ENCODE assay signal across 18 mouse cellular contexts in the genomic region with DNA sequence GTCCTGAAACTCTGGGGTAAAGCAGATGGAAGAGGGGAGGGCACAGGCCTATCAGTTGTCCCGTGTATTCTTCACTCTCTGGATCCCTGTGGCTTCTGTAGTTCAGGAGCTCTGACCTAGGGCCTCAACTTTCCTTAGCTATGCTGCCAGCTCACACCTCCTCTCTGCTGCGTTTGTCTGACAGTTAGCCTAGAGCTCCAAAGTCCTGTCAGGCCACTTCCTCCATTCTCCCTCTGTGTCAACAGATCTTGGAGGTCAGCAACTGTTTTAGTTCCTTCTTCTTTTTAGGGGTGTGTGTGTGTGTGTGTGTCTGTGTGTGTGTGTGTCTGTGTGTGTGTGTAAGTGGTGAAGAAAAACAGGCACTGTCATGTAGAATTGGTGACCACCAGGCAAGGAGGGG.
DNase-seq lines count a peak whose midpoint lies in the region; ATAC-seq and TF ChIP-seq lines count a peak whose summit lies in the region.
"Had no signal": no experiment of that assay in that cellular context is flagged by ENCODE, and none has a peak within 500 bp of the region (broad histone marks: within the 10 kb centered on the region; RNA-seq: fewer than 3 reads in every experiment).

No protein-coding gene starts in this region.

- peak overlapping the region; percentile 9; the same call in 1 of the 2 replicates for H3K27ac ChIP-seq in hindbrain, embryonic 10.5 days
- H3K27ac ChIP-seq in hindbrain, embryonic 14.5 days = no peak overlapping the region
- peak overlapping the region; percentile 57 for H3K27ac ChIP-seq in bone marrow macrophage, adult 2 months (ENCODE audit: insufficient read depth, low read depth, low read length)
- no peak overlapping the region for H3K27ac ChIP-seq in intestine, embryonic 16.5 days (ENCODE audit: low read length)
- no peak overlapping the region for H3K27ac ChIP-seq in forebrain, embryonic 11.5 days (ENCODE audit: low read depth, low read length)
- no peak overlapping the region for H3K27ac ChIP-seq in forebrain, embryonic 12.5 days
- H3K27ac ChIP-seq in hindbrain, embryonic 11.5 days (ENCODE audit: low read depth, low read length) = no peak overlapping the region
- H3K27ac ChIP-seq: hindbrain, postnatal 0 days; layer of hippocampus, adult 2 months; neural tube, embryonic 13.5 days had no signal

- no peak overlapping the region for H3K9ac ChIP-seq in hindbrain, embryonic 14.5 days
- H3K9ac ChIP-seq in intestine, embryonic 16.5 days (ENCODE audit: low read depth, low read length) = no peak overlapping the region
- H3K9ac ChIP-seq in forebrain, embryonic 11.5 days (ENCODE audit: low read length) = no peak overlapping the region
- no peak overlapping the region for H3K9ac ChIP-seq in forebrain, embryonic 12.5 days
- no peak overlapping the region for H3K9ac ChIP-seq in hindbrain, embryonic 11.5 days (ENCODE audit: low read depth, low read length)
- H3K9ac ChIP-seq: lung, embryonic 14.5 days; neural tube, embryonic 13.5 days had no signal

- H3K4me1 ChIP-seq in hindbrain, embryonic 10.5 days (replicated peaks) = peaks cover 16% of the 10 kb centered on the region; the same call in 1 of the 2 replicates
- H3K4me1 ChIP-seq in hindbrain, embryonic 14.5 days (replicated peaks; ENCODE audit: control insufficient read depth, insufficient read depth, low read length) = peaks cover 14% of the 10 kb centered on the region; the same call in 1 of the 2 replicates
- peaks cover 17% of the 10 kb centered on the region for H3K4me1 ChIP-seq in bone marrow macrophage, adult 2 months (ENCODE audit: control insufficient read depth, insufficient read depth, low read length)
- H3K4me1 ChIP-seq in intestine, embryonic 16.5 days (ENCODE audit: control insufficient read depth, insufficient read depth, low read length) = no peaks in the 10 kb centered on the region
- peaks cover 2% of the 10 kb centered on the region; the same call in 1 of the 2 replicates for H3K4me1 ChIP-seq in forebrain, embryonic 11.5 days (replicated peaks; ENCODE audit: control insufficient read depth, insufficient read depth, low read length)
- H3K4me1 ChIP-seq in forebrain, embryonic 12.5 days = peaks cover 17% of the 10 kb centered on the region; the same call in 1 of the 2 replicates
- H3K4me1 ChIP-seq in hindbrain, embryonic 11.5 days (replicated peaks; ENCODE audit: control insufficient read depth, insufficient read depth, low read length) = no peaks in the 10 kb centered on the region

- no peak for ATAC-seq in hindbrain, embryonic 14.5 days (ENCODE audit: low FRiP score)
- ATAC-seq in intestine, embryonic 16.5 days = peak; percentile 48; the same call in 1 of the 2 replicates
- ATAC-seq in megakaryocyte, adult 5-6 weeks (ENCODE audit: poor library complexity, severe bottlenecking) = peak; percentile 82
- no peak for ATAC-seq in forebrain, embryonic 11.5 days (replicated peaks; ENCODE audit: low FRiP score)
- no peak for ATAC-seq in forebrain, embryonic 12.5 days (ENCODE audit: low FRiP score)
- no peak for ATAC-seq in hindbrain, embryonic 11.5 days (ENCODE audit: low FRiP score)
- ATAC-seq: forebrain, embryonic 14.5 days; hindbrain, postnatal 0 days had no signal

- 34% methylated on average over 2 of the region's 2 CpGs for WGBS in hindbrain, embryonic 10.5 days
- 55% methylated on average over 2 of the region's 2 CpGs for WGBS in hindbrain, embryonic 14.5 days
- WGBS in intestine, embryonic 16.5 days = 25% methylated on average over 2 of the region's 2 CpGs
- WGBS in forebrain, embryonic 11.5 days = 66% methylated on average over 2 of the region's 2 CpGs
- 71% methylated on average over 2 of the region's 2 CpGs for WGBS in forebrain, embryonic 12.5 days
- 61% methylated on average over 2 of the region's 2 CpGs for WGBS in hindbrain, embryonic 11.5 days

- H3K9me3 ChIP-seq in hindbrain, embryonic 10.5 days = no peaks in the 10 kb centered on the region
- no peaks in the 10 kb centered on the region for H3K9me3 ChIP-seq in hindbrain, embryonic 14.5 days (ENCODE audit: control insufficient read depth, low read length)
- H3K9me3 ChIP-seq in intestine, embryonic 16.5 days (ENCODE audit: control insufficient read depth, low read length) = no peaks in the 10 kb centered on the region
- no peaks in the 10 kb centered on the region for H3K9me3 ChIP-seq in forebrain, embryonic 11.5 days (ENCODE audit: control insufficient read depth, low read length)
- H3K9me3 ChIP-seq in forebrain, embryonic 12.5 days = no peaks in the 10 kb centered on the region
- H3K9me3 ChIP-seq in hindbrain, embryonic 11.5 days (ENCODE audit: control insufficient read depth, low read length) = no peaks in the 10 kb centered on the region
- H3K9me3 ChIP-seq: megakaryocyte, embryonic 14.5 days; neural tube, embryonic 13.5 days had no signal

- H3K4me3 ChIP-seq in hindbrain, embryonic 10.5 days = no peak overlapping the region
- no peak overlapping the region for H3K4me3 ChIP-seq in hindbrain, embryonic 14.5 days (replicated peaks; ENCODE audit: low read length)
- no peak overlapping the region for H3K4me3 ChIP-seq in bone marrow macrophage, adult 2 months (ENCODE audit: insufficient read depth, low read length)
- H3K4me3 ChIP-seq in intestine, embryonic 16.5 days (ENCODE audit: low read length) = no peak overlapping the region
- H3K4me3 ChIP-seq in forebrain, embryonic 11.5 days (ENCODE audit: low read depth, low read length) = no peak overlapping the region
- H3K4me3 ChIP-seq in forebrain, embryonic 12.5 days (replicated peaks) = no peak overlapping the region
- H3K4me3 ChIP-seq in hindbrain, embryonic 11.5 days (ENCODE audit: low read depth, low read length) = no peak overlapping the region
- H3K4me3 ChIP-seq: heart, adult 2 months; layer of hippocampus, adult 2 months; megakaryocyte, embryonic 14.5 days; neural tube, embryonic 13.5 days had no signal

- H3K27me3 ChIP-seq in hindbrain, embryonic 10.5 days (ENCODE audit: insufficient read depth, poor library complexity, severe bottlenecking) = no peaks in the 10 kb centered on the region
- no peaks in the 10 kb centered on the region for H3K27me3 ChIP-seq in hindbrain, embryonic 14.5 days (ENCODE audit: control insufficient read depth, insufficient read depth, low read length)
- H3K27me3 ChIP-seq in intestine, embryonic 16.5 days (replicated peaks; ENCODE audit: control insufficient read depth, insufficient read depth, low read length) = no peaks in the 10 kb centered on the region
- peaks cover 2% of the 10 kb centered on the region; the same call in 1 of the 2 replicates for H3K27me3 ChIP-seq in forebrain, embryonic 11.5 days (ENCODE audit: control insufficient read depth, insufficient read depth, low read length)
- peaks cover 16% of the 10 kb centered on the region; the same call in 1 of the 2 replicates for H3K27me3 ChIP-seq in forebrain, embryonic 12.5 days
- no peaks in the 10 kb centered on the region for H3K27me3 ChIP-seq in hindbrain, embryonic 11.5 days (ENCODE audit: control insufficient read depth, insufficient read depth, low read length)
- H3K27me3 ChIP-seq: megakaryocyte, embryonic 14.5 days; neural tube, embryonic 13.5 days had no signal

- DNase-seq in hindbrain, embryonic 10.5 days (ENCODE audit: low spot score) = no peak
- DNase-seq in hindbrain, embryonic 14.5 days (ENCODE audit: low spot score) = no peak
- DNase-seq in forebrain, embryonic 11.5 days (ENCODE audit: low spot score) = no peak
- no peak for DNase-seq in hindbrain, embryonic 11.5 days (ENCODE audit: low spot score)
- DNase-seq: cerebellum, adult 8-10 months; embryo, embryonic 11 days; heart, adult 2 months; lung, embryonic 14.5 days; right cerebral cortex, postnatal 4 days had no signal

- no peak overlapping the region for H3K4me2 ChIP-seq in hindbrain, embryonic 14.5 days (replicated peaks)
- no peak overlapping the region for H3K4me2 ChIP-seq in intestine, embryonic 16.5 days (ENCODE audit: low read depth, low read length)
- no peak overlapping the region for H3K4me2 ChIP-seq in forebrain, embryonic 11.5 days (ENCODE audit: low read depth, low read length, severe bottlenecking)
- H3K4me2 ChIP-seq in forebrain, embryonic 12.5 days = no peak overlapping the region
- no peak overlapping the region for H3K4me2 ChIP-seq in hindbrain, embryonic 11.5 days (replicated peaks; ENCODE audit: low read depth, low read length)
- H3K4me2 ChIP-seq: lung, embryonic 14.5 days; neural tube, embryonic 13.5 days had no signal

- H3K36me3 ChIP-seq in hindbrain, embryonic 10.5 days = no peaks in the 10 kb centered on the region
- no peaks in the 10 kb centered on the region for H3K36me3 ChIP-seq in hindbrain, embryonic 14.5 days (replicated peaks; ENCODE audit: control insufficient read depth, insufficient read depth)
- no peaks in the 10 kb centered on the region for H3K36me3 ChIP-seq in intestine, embryonic 16.5 days (ENCODE audit: control insufficient read depth, insufficient read depth, low read length)
- H3K36me3 ChIP-seq in forebrain, embryonic 11.5 days (ENCODE audit: control insufficient read depth, insufficient read depth, low read length) = no peaks in the 10 kb centered on the region
- no peaks in the 10 kb centered on the region for H3K36me3 ChIP-seq in forebrain, embryonic 12.5 days (replicated peaks)
- H3K36me3 ChIP-seq in hindbrain, embryonic 11.5 days (ENCODE audit: control insufficient read depth, insufficient read depth, low read length) = no peaks in the 10 kb centered on the region
- H3K36me3 ChIP-seq: neural tube, embryonic 13.5 days had no signal

- no peak for TF ChIP-seq POLR2A in bone marrow macrophage, adult 2 months (IDR thresholded peaks at IDR 0.05; ENCODE audit: borderline replicate concordance, low read depth, low read length)

- no peak for TF ChIP-seq CTCF in bone marrow macrophage, adult 2 months (IDR thresholded peaks at IDR 0.05; ENCODE audit: low read depth, low read length)

Comparison
In these comparisons a context has a peak if more than half of its experiments do, and no peak if none do; other contexts are left out.
1. H3K27ac ChIP-seq: peak in hindbrain, embryonic 10.5 days (single experiment) and bone marrow macrophage, adult 2 months (single experiment); none in hindbrain, embryonic 14.5 days (single experiment), intestine, embryonic 16.5 days (single experiment), forebrain, embryonic 11.5 days (single experiment), forebrain, embryonic 12.5 days (single experiment) and hindbrain, embryonic 11.5 days (single experiment).
2. ATAC-seq: peak in intestine, embryonic 16.5 days (single experiment) and megakaryocyte, adult 5-6 weeks (single experiment); none in hindbrain, embryonic 14.5 days (single experiment), forebrain, embryonic 11.5 days (single experiment), forebrain, embryonic 12.5 days (single experiment) and hindbrain, embryonic 11.5 days (single experiment).